Mouse (Mus musculus): ENCODE measurements at regions not wholly inside any gene's neighbourhood (a gene's known extent, or its start where the extent isn't known, plus 50 kb on each side); places are given as distances from the start of the nearest gene placed in this dataset.

GRCm38 (mm10) chr15:11487268-11487783 lies 87.9 kb upstream of the Tars start:
- TF ChIP-seq CTCF (IDR thresholded peaks at IDR 0.05) = no peak
- TF ChIP-seq EP300 (IDR thresholded peaks at IDR 0.05) = no peak
